Mouse (Mus musculus) lung, postnatal 25 days (tissue): ENCODE results near the gene Grin2a.

Experiments used
- DNase-seq: peaks from one replicate; pipeline ENCODE4 v3.0.0; 2022; ENCODE audit warnings: low spot score

The Grin2a gene

GRCm38 (mm10) chr16:9964469-9964868, 30.9 kb downstream of the Grin2a start:
- DNase-seq = no peak

- DNase-seq = no peak
These were observed 32.9 kb downstream of the Grin2a start for GRCm38 (mm10) chr16:9962482-9962881.

- DNase-seq = no peak
These were observed 36.0 kb downstream of the Grin2a start for GRCm38 (mm10) chr16:9959340-9959739.

- DNase-seq = no peak
These were observed 41.1 kb downstream of the Grin2a start for GRCm38 (mm10) chr16:9954266-9954665.

GRCm38 (mm10) chr16:9953396-9953831, 41.9 kb downstream of the Grin2a start:
- DNase-seq = no peak

- no peak for DNase-seq
These were observed 46.1 kb downstream of the Grin2a start for GRCm38 (mm10) chr16:9949250-9949649.

GRCm38 (mm10) chr16:9947430-9947829, 47.9 kb downstream of the Grin2a start:
- no peak for DNase-seq

GRCm38 (mm10) chr16:9944836-9945235, 50.5 kb downstream of the Grin2a start:
- no peak for DNase-seq

GRCm38 (mm10) chr16:9941306-9941930, 53.9 kb downstream of the Grin2a start:
- DNase-seq = no peak

- no peak for DNase-seq
These were observed 54.6 kb downstream of the Grin2a start for GRCm38 (mm10) chr16:9940716-9941115.

- DNase-seq = no peak
These were observed 84.7 kb downstream of the Grin2a start for GRCm38 (mm10) chr16:9910672-9911071.

- no peak for DNase-seq
These were observed 86.1 kb downstream of the Grin2a start for GRCm38 (mm10) chr16:9909225-9909624.

- DNase-seq = no peak
These were observed 90.9 kb downstream of the Grin2a start for GRCm38 (mm10) chr16:9904443-9904842.

GRCm38 (mm10) chr16:9902680-9903463, 92.5 kb downstream of the Grin2a start:
- no peak for DNase-seq

- no peak for DNase-seq
These were observed 93.9 kb downstream of the Grin2a start for GRCm38 (mm10) chr16:9901433-9901832.

- no peak for DNase-seq
These were observed 94.4 kb downstream of the Grin2a start for GRCm38 (mm10) chr16:9900996-9901395.

- no peak for DNase-seq
These were observed 95.2 kb downstream of the Grin2a start for GRCm38 (mm10) chr16:9900196-9900595.

GRCm38 (mm10) chr16:9899176-9899575, 96.2 kb downstream of the Grin2a start:
- no peak for DNase-seq

- no peak for DNase-seq
These were observed 99.8 kb downstream of the Grin2a start for GRCm38 (mm10) chr16:9895581-9895980.

- DNase-seq = no peak
These were observed 109.2 kb downstream of the Grin2a start for GRCm38 (mm10) chr16:9886155-9886554.

- no peak for DNase-seq
These were observed 111.2 kb downstream of the Grin2a start for GRCm38 (mm10) chr16:9884141-9884540.

GRCm38 (mm10) chr16:9882420-9882819, 112.9 kb downstream of the Grin2a start:
- DNase-seq = no peak

- no peak for DNase-seq
These were observed 122.4 kb downstream of the Grin2a start for GRCm38 (mm10) chr16:9873001-9873400.

GRCm38 (mm10) chr16:9865710-9866109, 129.7 kb downstream of the Grin2a start:
- no peak for DNase-seq
